Mouse (Mus musculus): ENCODE measurements around the gene Rad51b. TPM values are rescaled to one million over a fixed set of nuclear protein-coding genes. Genes with fewer than 3 reads are reported as not detected.

Rad51b gene
- total RNA-seq, 2 experiments from 2014 or later: 2.0 TPM

- intact Hi-C loops (cut with DNase I): no loop called here
- no peak for DNase-seq
These were observed 510.9 kb downstream of the Rad51b start for GRCm38 (mm10) chr12:79807938-79808401.

- DNase-seq: no peak
- intact Hi-C loops (cut with DNase I): no loop called here
These were observed 511.6 kb downstream of the Rad51b start for GRCm38 (mm10) chr12:79808426-79809398.

DNA sequence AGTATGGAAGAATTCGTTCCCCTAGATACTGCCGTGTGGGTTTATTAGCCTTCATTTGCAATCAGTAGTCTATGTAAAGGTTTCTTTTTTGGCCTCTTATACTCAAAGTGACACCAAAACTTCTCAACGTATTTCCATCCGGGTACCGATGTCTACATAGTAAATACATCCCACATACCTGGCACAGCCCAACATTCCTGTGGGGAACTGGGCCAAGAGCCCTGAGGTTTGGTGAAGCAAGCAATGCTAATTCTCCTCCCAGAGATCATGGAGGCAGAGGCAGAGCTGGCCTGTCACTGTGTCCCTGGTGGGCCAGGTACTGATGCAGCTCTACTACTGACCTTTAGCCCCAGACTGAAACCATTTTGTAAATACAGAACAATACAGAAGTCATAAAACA lies 512.4 kb downstream of the Rad51b start:
- intact Hi-C loops (cut with DNase I): no loop called here
- DNase-seq: no peak

DNA sequence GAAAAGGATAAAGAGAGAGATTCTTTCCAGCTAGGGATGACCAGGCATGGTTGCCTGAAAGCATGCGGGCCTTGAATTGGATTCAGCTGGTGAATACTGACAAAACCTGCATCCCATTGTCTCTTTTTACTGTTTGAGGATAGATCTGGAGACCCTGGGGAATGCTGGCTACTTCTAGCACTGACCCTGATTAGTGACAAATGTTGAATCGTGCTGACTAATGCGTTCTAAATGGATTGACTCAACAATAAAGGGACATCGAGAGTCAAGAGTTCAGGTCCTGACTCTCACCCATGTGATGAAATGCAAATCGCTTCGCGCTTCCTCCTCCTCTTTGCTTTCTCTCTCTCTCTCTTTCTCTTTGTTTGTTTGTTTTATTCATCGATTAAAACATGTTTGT lies 515.3 kb downstream of the Rad51b start:
- intact Hi-C loops (cut with DNase I): no loop called here
- DNase-seq: no peak

GRCm38 (mm10) chr12:79812838-79813563 lies 515.9 kb downstream of the Rad51b start:
- intact Hi-C loops (cut with DNase I): no loop called here
- DNase-seq: no peak

DNA sequence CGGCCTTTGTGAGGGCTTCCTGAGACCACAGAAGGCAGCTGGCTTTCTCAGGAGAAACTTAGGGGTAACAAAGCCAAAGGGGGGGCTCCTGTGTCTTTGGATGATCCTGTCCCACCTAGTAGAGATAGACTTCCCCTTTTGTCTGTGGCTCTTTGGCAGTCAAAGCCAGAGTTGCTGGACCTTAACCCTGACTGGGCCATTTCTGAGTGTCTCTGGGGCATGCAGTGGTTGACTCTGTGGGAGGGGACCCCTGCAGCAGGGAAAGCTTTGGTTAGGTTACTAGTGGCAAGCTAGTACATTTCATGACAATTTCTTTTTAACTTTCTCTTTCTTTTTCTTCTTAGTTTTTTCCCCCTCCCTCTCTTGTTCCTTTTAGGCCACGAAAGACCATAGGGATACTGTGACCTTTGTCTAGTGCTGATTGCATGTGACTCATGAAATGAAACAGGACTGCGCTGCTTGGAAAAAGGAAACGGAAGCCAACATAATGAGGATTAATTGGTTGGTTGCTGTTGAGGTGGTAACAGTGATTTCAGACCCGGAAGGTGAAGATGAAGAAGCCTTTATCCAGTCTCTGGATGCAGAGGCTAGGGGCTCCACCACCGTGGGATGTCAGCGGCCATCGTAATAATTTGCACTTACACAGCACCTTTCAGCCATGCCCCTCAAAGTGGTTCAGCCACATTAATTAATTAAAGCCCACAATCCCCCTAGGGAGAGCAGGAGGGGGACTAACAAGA lies 516.7 kb downstream of the Rad51b start:
- DNase-seq: no peak
- intact Hi-C loops (cut with DNase I): no loop called here

- intact Hi-C loops (cut with DNase I): no loop called here
- no peak for DNase-seq
These were observed 517.4 kb downstream of the Rad51b start for GRCm38 (mm10) chr12:79814312-79815091.

- no peak for DNase-seq
These were observed 519.2 kb downstream of the Rad51b start for GRCm38 (mm10) chr12:79816241-79816640.

DNA sequence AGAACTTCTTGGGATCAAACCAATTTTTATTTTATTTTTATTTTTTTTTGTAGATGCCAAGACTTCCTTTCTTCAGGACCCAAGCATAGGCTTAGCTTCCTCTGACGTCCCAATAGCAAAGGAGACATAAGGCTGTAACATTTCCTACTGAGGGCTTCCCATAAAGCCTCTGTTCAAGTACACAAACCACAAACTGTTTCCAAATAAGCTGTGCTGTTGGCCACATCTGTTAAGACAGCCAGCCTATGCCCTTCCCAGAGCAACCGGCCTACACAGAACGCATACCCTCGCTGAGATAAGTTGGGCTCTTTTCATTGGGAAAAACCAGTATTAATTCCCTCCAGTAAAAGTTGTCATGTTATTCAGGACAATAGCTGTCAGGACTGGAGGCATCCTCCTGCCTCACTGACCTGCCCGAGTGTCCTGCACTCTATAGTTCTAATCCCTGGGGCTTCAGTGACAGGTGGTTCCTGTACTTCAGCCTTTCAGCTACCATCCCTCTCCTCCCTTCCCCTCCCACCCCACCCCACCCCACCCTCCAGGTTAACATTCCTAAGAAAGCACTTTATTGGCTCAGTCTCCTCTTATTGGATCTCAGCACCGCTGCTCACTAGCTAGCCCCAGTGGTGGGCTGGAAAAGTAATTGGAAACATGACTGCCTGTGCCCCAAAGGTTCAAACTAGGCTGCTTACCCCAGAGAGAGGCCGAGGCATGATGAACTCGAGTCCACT lies 523.3 kb downstream of the Rad51b start:
- intact Hi-C loops (cut with DNase I): no loop called here
- DNase-seq: no peak

More at GRCm38 (mm10) chr12:79816241-79816640, 519.2 kb downstream of the Rad51b start:
- intact Hi-C loops (cut with DNase I): no loop called here

DNA sequence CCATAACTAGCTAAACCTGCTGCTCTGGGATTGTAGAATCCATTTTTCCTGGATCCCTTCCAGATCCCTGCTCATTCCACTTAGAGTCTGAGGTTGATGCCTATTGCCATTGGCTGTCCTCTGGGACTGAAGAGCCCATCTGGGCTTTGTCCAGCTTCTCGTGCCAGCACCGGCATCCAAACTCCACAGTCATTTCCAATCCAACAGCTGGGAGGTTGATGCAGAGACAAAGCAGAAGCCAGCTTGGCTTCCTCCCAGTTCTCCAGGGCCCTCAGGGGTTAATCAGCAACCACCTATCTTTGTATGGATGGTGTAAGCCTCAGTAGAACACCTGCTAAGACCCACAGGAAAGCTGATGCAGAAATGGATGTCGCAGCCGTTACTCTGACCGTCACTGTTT lies 524.8 kb downstream of the Rad51b start:
- intact Hi-C loops (cut with DNase I): no loop called here
- peak; percentile 84 to 85 for DNase-seq

GRCm38 (mm10) chr12:79822401-79822800 lies 525.3 kb downstream of the Rad51b start:
- no peak for DNase-seq
- intact Hi-C loops (cut with DNase I): no loop called here

DNA sequence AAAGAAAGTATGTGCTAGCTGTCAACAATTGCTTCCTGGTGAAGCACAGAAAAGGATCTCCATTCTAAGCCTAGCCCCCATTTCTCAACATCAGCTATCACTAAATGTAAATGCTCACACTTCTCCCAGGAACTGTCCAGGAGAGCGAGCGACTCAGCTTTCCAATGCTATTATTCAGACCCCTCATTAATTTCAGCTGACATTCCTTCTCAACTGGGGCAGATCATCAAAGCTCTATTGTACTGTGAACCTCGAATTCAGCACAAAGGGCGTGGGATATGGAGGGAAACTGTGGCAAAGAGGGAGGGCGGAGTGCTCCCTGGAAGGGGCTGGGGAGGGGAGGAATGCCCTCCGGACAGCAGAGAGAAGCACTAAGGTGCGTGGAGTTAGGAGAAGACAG lies 528.8 kb downstream of the Rad51b start:
- intact Hi-C loops (cut with DNase I): no loop called here
- no peak for DNase-seq

GRCm38 (mm10) chr12:79827233-79827692 lies 530.2 kb downstream of the Rad51b start:
- DNase-seq: no peak
- intact Hi-C loops (cut with DNase I): no loop called here

DNA sequence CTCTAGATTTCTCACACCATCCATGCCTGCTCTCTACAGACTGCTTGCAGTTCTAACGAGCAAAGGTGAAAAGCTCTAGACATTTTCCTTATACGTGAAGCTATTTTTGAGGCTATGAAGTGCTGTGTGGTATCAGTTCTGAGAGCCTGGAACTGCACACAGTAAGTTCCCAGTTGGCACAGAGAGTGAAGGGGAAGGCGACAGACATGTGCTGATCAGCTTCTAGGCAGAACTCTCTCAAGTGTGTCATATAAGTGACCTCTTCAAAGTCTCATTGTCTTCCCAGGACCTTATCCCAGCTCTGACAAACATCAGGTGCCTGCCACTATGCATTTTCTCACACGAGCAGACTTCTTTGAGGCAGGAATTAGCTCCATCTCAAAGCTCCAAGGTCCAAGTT lies 530.7 kb downstream of the Rad51b start:
- intact Hi-C loops (cut with DNase I): no loop called here
- no peak for DNase-seq

DNA sequence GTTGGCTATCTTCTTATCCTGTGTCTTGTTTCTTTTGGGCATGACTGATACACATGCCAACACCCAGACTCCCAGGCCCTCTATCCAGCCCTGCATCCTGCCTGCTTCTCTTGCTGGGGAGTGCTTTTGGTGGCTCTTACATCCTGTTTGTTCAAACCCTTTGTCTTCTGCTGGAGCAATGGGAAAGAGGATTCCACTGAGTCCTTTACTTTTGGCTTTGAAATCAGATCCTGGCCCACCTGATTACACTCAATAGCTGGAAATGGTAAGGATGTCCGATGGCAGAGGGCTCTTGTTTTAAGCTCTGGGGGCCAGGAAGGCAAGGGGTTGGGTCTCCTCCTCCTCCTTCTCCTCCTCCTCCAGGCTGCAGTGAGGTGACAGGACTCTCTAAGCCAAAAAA lies 533.6 kb downstream of the Rad51b start:
- no peak for DNase-seq
- intact Hi-C loops (cut with DNase I): no loop called here

GRCm38 (mm10) chr12:79832611-79833010 lies 535.5 kb downstream of the Rad51b start:
- no peak for DNase-seq
- intact Hi-C loops (cut with DNase I): no loop called here

DNA sequence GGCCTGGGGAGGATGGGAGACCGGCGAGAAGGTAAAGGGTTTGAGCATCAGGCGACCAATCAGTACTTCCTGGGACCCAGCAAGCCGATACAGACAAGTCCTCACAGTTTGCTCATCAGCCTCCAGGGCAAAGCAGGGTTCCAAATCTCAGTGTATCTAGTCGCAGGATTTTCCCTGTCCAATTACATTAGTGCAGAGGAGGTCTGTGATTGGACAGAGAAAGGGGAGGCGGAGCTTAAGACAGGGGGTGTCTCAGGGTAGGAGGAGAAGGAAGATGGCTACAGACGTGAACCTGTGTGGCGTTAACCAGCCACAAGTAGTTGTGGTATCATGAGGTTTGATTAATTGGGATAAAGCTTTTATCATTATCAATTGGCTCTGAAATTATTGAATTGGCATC lies 538.4 kb downstream of the Rad51b start:
- intact Hi-C loops (cut with DNase I): no loop called here
- no peak for DNase-seq

DNA sequence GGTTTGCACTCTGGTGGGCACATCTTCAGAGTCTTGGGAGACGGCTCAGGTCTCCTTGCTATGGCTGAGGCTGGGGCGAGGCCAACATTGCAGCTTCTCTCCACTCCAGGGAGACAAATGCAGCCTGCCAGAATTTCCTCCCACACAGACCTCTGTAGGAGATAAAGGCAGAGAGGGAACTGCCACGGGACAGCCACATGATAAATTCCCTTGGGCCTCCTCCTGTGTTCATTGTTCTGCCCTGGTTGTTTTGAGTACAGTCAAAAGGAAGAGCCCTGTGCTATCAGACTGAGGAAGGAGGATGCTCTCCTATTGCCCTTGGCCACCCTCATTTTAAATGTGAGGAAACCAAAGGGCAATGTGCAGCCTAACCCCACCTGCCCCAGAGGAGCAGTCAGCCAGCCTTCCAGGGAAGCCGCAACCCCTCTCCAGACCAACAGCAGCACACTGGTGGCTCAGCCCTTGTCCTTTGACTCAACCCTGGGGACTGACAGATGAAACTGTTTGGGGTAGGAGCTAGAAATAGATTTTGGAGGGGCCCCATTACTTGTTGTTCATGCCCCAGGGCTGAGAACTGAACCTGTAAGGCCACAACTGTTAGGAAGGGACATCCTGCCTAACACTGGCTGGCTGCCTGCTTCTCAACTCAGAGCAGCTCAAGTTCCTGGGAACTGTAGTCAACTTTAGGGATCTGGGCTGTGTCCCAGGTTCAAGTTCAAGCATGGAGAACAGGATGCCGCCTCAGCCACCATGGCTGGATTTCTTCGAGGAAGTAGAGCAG lies 541.3 kb downstream of the Rad51b start:
- intact Hi-C loops (cut with DNase I): loop anchor here (2.0 kb wide), 2 partner anchors 64 to 272 kb away; no protein-coding TSS in a partner anchor
- DNase-seq: peak; percentile 87 to 90
